Mouse (Mus musculus) lung, postnatal 0 days (tissue): Measurements from ENCODE around the gene Dph1.

Source experiments
- CTCF ChIP-seq: IDR thresholded peaks from 2 replicates; pipeline ENCODE4 v1.5.1; 2016; ENCODE audit warnings: antibody characterized with exemption, mild to moderate bottlenecking
- EP300 ChIP-seq: IDR thresholded peaks from 2 replicates; pipeline ENCODE4 v1.6.1; 2016; ENCODE audit warnings: antibody characterized with exemption, mild to moderate bottlenecking, control low read depth

DNA sequence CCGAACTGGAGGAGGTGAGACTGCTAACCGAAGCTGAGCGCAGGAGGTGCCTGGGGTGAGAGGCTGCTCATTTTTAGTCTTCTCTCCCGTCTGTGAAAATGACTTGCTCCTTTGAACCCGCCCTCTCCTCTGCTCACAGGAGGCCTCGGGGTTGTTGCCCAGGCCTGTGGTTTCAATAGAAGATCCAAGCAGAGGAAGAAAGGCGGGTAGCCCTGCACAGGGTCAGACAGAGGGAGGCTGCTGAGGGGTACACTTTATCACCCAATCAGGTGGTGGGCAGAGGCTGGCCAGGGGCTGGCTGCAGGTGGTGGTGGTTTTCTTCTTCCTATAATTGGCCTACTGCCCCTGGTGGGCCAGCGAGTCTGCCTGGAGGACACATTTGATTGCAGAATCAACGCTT is 13.4 kb upstream of the Dph1 start:
- TF ChIP-seq CTCF (no peak), EP300 (no peak)
